In genomic region chr13:52807722-52808121, GRCm38 (mm10) we compare ENCODE assay signal across 20 mouse cellular contexts.
DNase-seq lines count a peak whose midpoint lies in the region; ATAC-seq lines count a peak whose summit lies in the region.
"Had no signal": no experiment of that assay in that cellular context is flagged by ENCODE, and none has a peak within 500 bp of the region (broad histone marks: within the 10 kb centered on the region; RNA-seq: fewer than 3 reads in every experiment).

No protein-coding gene starts in this region.

- H3K9ac ChIP-seq in forebrain, embryonic 13.5 days = no peak overlapping the region
- H3K9ac ChIP-seq in midbrain, embryonic 15.5 days = no peak overlapping the region
- H3K9ac ChIP-seq: embryonic facial prominence, embryonic 12.5 days; forebrain, postnatal 0 days; lung, embryonic 15.5 days had no signal

- no peak overlapping the region for H3K4me2 ChIP-seq in forebrain, embryonic 13.5 days
- H3K4me2 ChIP-seq in midbrain, embryonic 15.5 days = no peak overlapping the region
- H3K4me2 ChIP-seq: embryonic facial prominence, embryonic 12.5 days; lung, embryonic 15.5 days had no signal

- H3K4me3 ChIP-seq in forebrain, embryonic 13.5 days = no peak overlapping the region
- no peak overlapping the region for H3K4me3 ChIP-seq in midbrain, embryonic 15.5 days
- H3K4me3 ChIP-seq: embryonic facial prominence, embryonic 12.5 days; lung, embryonic 15.5 days had no signal

- peak; percentile 49 for DNase-seq in 3134 (ENCODE audit: extremely low read depth, insufficient read length, low spot score)
- DNase-seq in 416B (ENCODE audit: low read depth) = peak; percentile 98
- no peak for DNase-seq in cerebellum, postnatal 25 days
- DNase-seq: adrenal gland, adult 2 months; cerebellum, adult 11 months; cerebellum, postnatal 36 days; forebrain, postnatal 0 days; heart, postnatal 4 days; kidney, adult 2 months; kidney, postnatal 36 days; liver; midbrain, embryonic 14.5 days had no signal

- peaks cover 32% of the 10 kb centered on the region for H3K4me1 ChIP-seq in forebrain, embryonic 13.5 days
- no peaks in the 10 kb centered on the region for H3K4me1 ChIP-seq in midbrain, embryonic 15.5 days

- H3K27me3 ChIP-seq in forebrain, embryonic 13.5 days = no peaks in the 10 kb centered on the region
- H3K27me3 ChIP-seq in midbrain, embryonic 15.5 days (replicated peaks) = no peaks in the 10 kb centered on the region
- H3K27me3 ChIP-seq: embryonic facial prominence, embryonic 12.5 days; lung, embryonic 15.5 days had no signal

- H3K9me3 ChIP-seq in forebrain, embryonic 13.5 days (replicated peaks) = no peaks in the 10 kb centered on the region
- no peaks in the 10 kb centered on the region for H3K9me3 ChIP-seq in midbrain, embryonic 15.5 days
- H3K9me3 ChIP-seq: embryonic facial prominence, embryonic 12.5 days; lung, embryonic 15.5 days had no signal

- peak; percentile 88 for ATAC-seq in activated CD4-positive, CD25-positive, alpha-beta regulatory T cell, adult 4 months
- peak; percentile 42 for ATAC-seq in megakaryocyte progenitor cell, adult 5-6 weeks (replicated peaks; ENCODE audit: poor library complexity)
- no peak for ATAC-seq in forebrain, embryonic 13.5 days
- ATAC-seq in midbrain, embryonic 15.5 days (replicated peaks) = no peak
- ATAC-seq: forebrain, postnatal 0 days; hindbrain, embryonic 16.5 days had no signal

- no peak overlapping the region for H3K27ac ChIP-seq in forebrain, embryonic 13.5 days
- H3K27ac ChIP-seq in midbrain, embryonic 15.5 days = no peak overlapping the region
- H3K27ac ChIP-seq: embryonic facial prominence, embryonic 12.5 days; lung, embryonic 15.5 days; macrophage had no signal

- no peaks in the 10 kb centered on the region for H3K36me3 ChIP-seq in forebrain, embryonic 13.5 days (ENCODE audit: poor library complexity, severe bottlenecking)
- no peaks in the 10 kb centered on the region for H3K36me3 ChIP-seq in midbrain, embryonic 15.5 days (replicated peaks)
- H3K36me3 ChIP-seq: embryonic facial prominence, embryonic 12.5 days; lung, embryonic 15.5 days had no signal

- 91% methylated on average over 11 of the region's 11 CpGs for WGBS in forebrain, embryonic 13.5 days
- WGBS in midbrain, embryonic 15.5 days = 91% methylated on average over 11 of the region's 11 CpGs

Comparison
In these comparisons a context has a peak if more than half of its experiments do, and no peak if none do; other contexts are left out.
1. DNase-seq: peak in 3134 (single experiment) and 416B (single experiment); none in cerebellum, postnatal 25 days (0 of 2).
2. ATAC-seq: peak in activated CD4-positive, CD25-positive, alpha-beta regulatory T cell, adult 4 months (single experiment) and megakaryocyte progenitor cell, adult 5-6 weeks (single experiment); none in forebrain, embryonic 13.5 days (single experiment) and midbrain, embryonic 15.5 days (single experiment).